Mouse (Mus musculus) layer of hippocampus, adult 8-10 months (tissue): ENCODE measurements at regions not wholly inside any gene's neighbourhood (a gene's known extent, or its start where the extent isn't known, plus 50 kb on each side); places are given as distances from the start of the nearest gene placed in this dataset.

Experiments used
- DNase-seq, 2 experiments: peaks; one replicate each; pipeline ENCODE4 v3.0.0; 2022; ENCODE audit warnings: low spot score in 2 of 2

GRCm38 (mm10) chr3:54103098-54103497, 52.7 kb upstream of the Trpc4 start:
- no peak for DNase-seq

- no peak for DNase-seq
Measured at GRCm38 (mm10) chr3:54083634-54084033, 72.2 kb upstream of the Trpc4 start.

GRCm38 (mm10) chr3:54076461-54076860, 79.4 kb upstream of the Trpc4 start:
- DNase-seq, result no peak

GRCm38 (mm10) chr3:54060653-54061052, 95.2 kb upstream of the Trpc4 start:
- DNase-seq, result no peak

- DNase-seq, result no peak
Measured at GRCm38 (mm10) chr3:54054376-54054775, 101.5 kb upstream of the Trpc4 start.

- peak; percentile 20 to 29 for DNase-seq
Measured at GRCm38 (mm10) chr3:54049370-54049769, 106.5 kb upstream of the Trpc4 start.

- no peak for DNase-seq
Measured at GRCm38 (mm10) chr3:54048091-54048670, 107.7 kb upstream of the Trpc4 start.

- no peak for DNase-seq
Measured at GRCm38 (mm10) chr3:54027365-54027764, 128.5 kb upstream of the Trpc4 start.

GRCm38 (mm10) chr3:54020196-54020595, 135.6 kb upstream of the Trpc4 start:
- DNase-seq, result no peak

GRCm38 (mm10) chr3:54017943-54018649, 137.7 kb upstream of the Trpc4 start:
- DNase-seq, result no peak

GRCm38 (mm10) chr3:54016877-54017276, 139.0 kb upstream of the Trpc4 start:
- DNase-seq, result no peak

- DNase-seq, result no peak
Measured at GRCm38 (mm10) chr3:54011016-54011415, 144.8 kb upstream of the Trpc4 start.

- no peak for DNase-seq
Measured at GRCm38 (mm10) chr3:53992993-53993392, 129.4 kb upstream of the Ufm1 start.

- DNase-seq, result peak; percentile 32 to 33
Measured at GRCm38 (mm10) chr3:53988796-53989195, 125.2 kb upstream of the Ufm1 start.

GRCm38 (mm10) chr3:53988256-53988655, 124.6 kb upstream of the Ufm1 start:
- peak in 1 of 2 experiments; percentile 23 for DNase-seq

GRCm38 (mm10) chr3:53987316-53987715, 123.7 kb upstream of the Ufm1 start:
- no peak for DNase-seq

GRCm38 (mm10) chr3:53984743-53985550, 121.3 kb upstream of the Ufm1 start:
- DNase-seq, result no peak

GRCm38 (mm10) chr3:53982311-53982710, 118.7 kb upstream of the Ufm1 start:
- DNase-seq, result no peak

GRCm38 (mm10) chr3:53981585-53981984, 118.0 kb upstream of the Ufm1 start:
- no peak for DNase-seq

GRCm38 (mm10) chr3:53977379-53978080, 113.9 kb upstream of the Ufm1 start:
- DNase-seq, result no peak

GRCm38 (mm10) chr3:53974905-53975551, 111.4 kb upstream of the Ufm1 start:
- peak in 1 of 2 experiments; percentile 22 for DNase-seq
